Mouse (Mus musculus) testis, adult 2 months (tissue): ENCODE data around the gene Epor.

Source experiments
- CTCF ChIP-seq: fragments of 200-500 bp; IDR thresholded peaks from 2 replicates; pipeline ENCODE4 v1.5.1; 2012; ENCODE audit warnings: low read depth, mild to moderate bottlenecking, inconsistent platforms, low read length, moderate library complexity; ENCODE audit not compliant: control insufficient read depth, insufficient read depth, insufficient replicate concordance
- POLR2A ChIP-seq: fragments of 200-500 bp; IDR thresholded peaks from 2 replicates; pipeline ENCODE4 v1.6.1; 2012; ENCODE audit warnings: low read depth, mild to moderate bottlenecking, inconsistent platforms, low read length, moderate library complexity; ENCODE audit not compliant: control insufficient read depth

DNA sequence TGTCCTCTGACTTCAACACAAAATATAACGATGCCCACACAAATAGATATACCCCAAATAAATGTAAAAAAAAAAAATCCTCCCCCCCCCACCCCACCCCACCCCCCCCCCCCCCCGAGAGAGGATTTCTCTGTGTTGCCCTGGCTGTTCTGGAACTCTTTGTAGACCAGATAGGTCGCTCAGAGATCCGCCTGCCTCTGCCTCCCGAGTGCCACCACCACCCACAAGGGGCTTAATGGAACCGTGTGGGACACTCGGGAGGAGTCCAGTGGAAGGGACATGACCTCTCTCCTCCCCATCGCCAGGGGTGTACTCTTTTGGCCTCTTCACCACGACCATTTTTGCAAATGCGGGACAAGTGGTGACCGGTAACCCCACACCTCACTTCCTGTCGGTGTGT is 20.3 kb downstream of the Epor start:
- no peak for TF ChIP-seq POLR2A
- TF ChIP-seq CTCF, result no peak
